Mouse (Mus musculus) brain, embryonic 14.5 days (tissue): ENCODE measurements around the gene Tmem120b.

Experiments used
- CTCF ChIP-seq: fragments of 200-500 bp; IDR thresholded peaks from 2 replicates; pipeline ENCODE4 v1.5.1; 2012; ENCODE audit warnings: inconsistent platforms, mild to moderate bottlenecking, moderate library complexity, borderline replicate concordance; ENCODE audit not compliant: insufficient read depth, insufficient read length; ENCODE audit errors: extremely low read depth
- POLR2A ChIP-seq: fragments of 200-500 bp; IDR thresholded peaks from 2 replicates; pipeline ENCODE4 v1.6.1; 2012; ENCODE audit warnings: mild to moderate bottlenecking, inconsistent platforms, borderline replicate concordance; ENCODE audit not compliant: poor library complexity, insufficient read depth, insufficient read length, severe bottlenecking; ENCODE audit errors: extremely low read depth

DNA sequence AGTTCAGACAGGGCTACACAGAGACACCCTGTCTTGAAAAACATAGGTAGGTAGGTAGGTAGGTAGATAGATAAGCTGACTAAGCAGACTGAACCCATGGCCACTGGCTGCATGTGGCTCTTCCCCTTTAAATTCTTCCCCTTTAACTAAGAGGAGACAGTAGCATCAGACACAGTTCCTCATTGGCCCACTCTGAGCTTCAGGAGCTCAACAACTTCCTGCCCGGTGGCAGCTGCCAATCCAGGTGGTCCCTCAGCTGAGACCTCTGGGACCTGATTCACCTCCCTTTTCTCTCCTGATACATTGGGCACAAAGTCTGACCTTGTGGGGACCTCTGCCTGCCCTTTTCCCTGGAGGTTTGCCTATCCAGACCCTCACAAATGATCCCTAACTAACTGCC, 84.7 kb downstream of the Tmem120b start:
- TF ChIP-seq POLR2A, result no peak
- no peak for TF ChIP-seq CTCF
